Comparison of ENCODE assay signal across 9 mouse cellular contexts in genomic region chr17:30114761-30115160, GRCm38 (mm10).
DNase-seq lines count a peak whose midpoint lies in the region; ATAC-seq and TF ChIP-seq lines count a peak whose summit lies in the region.
"Had no signal": no experiment of that assay in that cellular context is flagged by ENCODE, and none has a peak within 500 bp of the region (broad histone marks: within the 10 kb centered on the region; RNA-seq: fewer than 3 reads in every experiment).

No protein-coding gene starts in this region.

- peaks cover 12% of the 10 kb centered on the region for H3K4me1 ChIP-seq in heart, postnatal 0 days (ENCODE audit: control insufficient read depth, insufficient read depth)
- peaks cover 48% of the 10 kb centered on the region for H3K4me1 ChIP-seq in forebrain, embryonic 12.5 days

- no peak overlapping the region for H3K4me3 ChIP-seq in heart, postnatal 0 days (ENCODE audit: low read depth, low read length)
- H3K4me3 ChIP-seq in forebrain, embryonic 12.5 days (replicated peaks) = no peak overlapping the region
- H3K4me3 ChIP-seq: megakaryocyte, embryonic 14.5 days had no signal

- no peaks in the 10 kb centered on the region for H3K36me3 ChIP-seq in heart, postnatal 0 days (replicated peaks; ENCODE audit: control insufficient read depth, insufficient read depth, low read length)
- 0 out of 2 replicates have a peak, but pooled peaks cover 2% of the 10 kb centered on the region for H3K36me3 ChIP-seq in forebrain, embryonic 12.5 days (replicated peaks)

- no peak overlapping the region for H3K9ac ChIP-seq in heart, postnatal 0 days (replicated peaks; ENCODE audit: low read depth, low read length)
- H3K9ac ChIP-seq in forebrain, embryonic 12.5 days = no peak overlapping the region

- no peak overlapping the region for H3K4me2 ChIP-seq in heart, postnatal 0 days (ENCODE audit: low read depth, low read length)
- H3K4me2 ChIP-seq in forebrain, embryonic 12.5 days = no peak overlapping the region

- TF ChIP-seq EP300 in heart, postnatal 0 days (IDR thresholded peaks at IDR 0.05; ENCODE audit: low read depth) = no peak

- peak; percentile 37 for TF ChIP-seq CTCF in heart, postnatal 0 days (IDR thresholded peaks at IDR 0.05; ENCODE audit: low read depth)

- no peak overlapping the region for H3K27ac ChIP-seq in heart, postnatal 0 days (ENCODE audit: low read depth)
- H3K27ac ChIP-seq in forebrain, embryonic 12.5 days = no peak overlapping the region

- 83% methylated on average over 3 of the region's 3 CpGs for WGBS in heart, postnatal 0 days
- 82% methylated on average over 3 of the region's 3 CpGs for WGBS in forebrain, embryonic 12.5 days

- intact Hi-C loops in heart, postnatal 36 days (cut with DNase I) = loop anchor here (2.0 kb wide), 2 partner anchors 80 to 340 kb away; no protein-coding TSS in a partner anchor

- H3K27me3 ChIP-seq in heart, postnatal 0 days (ENCODE audit: control insufficient read depth, insufficient read depth, low read length) = no peaks in the 10 kb centered on the region
- no peaks in the 10 kb centered on the region for H3K27me3 ChIP-seq in forebrain, embryonic 12.5 days
- H3K27me3 ChIP-seq: megakaryocyte, embryonic 14.5 days had no signal

- DNase-seq in heart, postnatal 0 days (ENCODE audit: low spot score) = no peak
- DNase-seq in heart, adult 11 months = no peak
- peak; percentile 33 for DNase-seq in urinary bladder, postnatal 14 days (ENCODE audit: low spot score)
- no peak for DNase-seq in urinary bladder, postnatal 10 days (ENCODE audit: low spot score)
- DNase-seq in heart, postnatal 36 days = peak; percentile 36 to 54
- peak; percentile 50 for DNase-seq in thymus, postnatal 0 days (ENCODE audit: low spot score)
- no peak for DNase-seq in left cerebral cortex, adult 11 months (ENCODE audit: low spot score)

- ATAC-seq in heart, postnatal 0 days (ENCODE audit: insufficient read depth, low read depth) = no peak
- no peak for ATAC-seq in forebrain, embryonic 12.5 days (ENCODE audit: low FRiP score)

- no peaks in the 10 kb centered on the region for H3K9me3 ChIP-seq in heart, postnatal 0 days (replicated peaks; ENCODE audit: control insufficient read depth, low read length)
- H3K9me3 ChIP-seq in forebrain, embryonic 12.5 days = no peaks in the 10 kb centered on the region
- H3K9me3 ChIP-seq: megakaryocyte, embryonic 14.5 days had no signal

Comparison
In these comparisons a context has a peak if more than half of its experiments do, and no peak if none do; other contexts are left out.
1. DNase-seq: peak in urinary bladder, postnatal 14 days (single experiment), heart, postnatal 36 days (2 of 2) and thymus, postnatal 0 days (single experiment); none in heart, postnatal 0 days (single experiment), heart, adult 11 months (single experiment), urinary bladder, postnatal 10 days (single experiment) and left cerebral cortex, adult 11 months (single experiment).